Mouse (Mus musculus) stomach, postnatal 0 days (tissue): ENCODE data around the gene Sema4c. TPM values are rescaled to one million over a fixed set of nuclear protein-coding genes. Genes with fewer than 3 reads are reported as not detected.
A peak's percentile ranks its signal among the peaks of the same experiment; 100 is the strongest.

Experiments
- ATAC-seq: fragments of 200-750 bp; cut with Nextera tagmentation; 2 replicates; pipeline ENCODE4 v1.8.0; 2017; ENCODE audit not compliant: low FRiP score, low TSS enrichment
- DNase-seq: peaks from one replicate; pipeline ENCODE4 v3.0.0-alpha.2; 2016; ENCODE audit warnings: low spot score
- H3K27ac ChIP-seq: fragments of 300-500 bp; sonication (generic); replicated peaks from 2 replicates; pipeline ENCODE4 v1.5.1; 2014; ENCODE audit warnings: mild to moderate bottlenecking, control low read depth
- H3K27me3 ChIP-seq: fragments of 300-500 bp; sonication (generic); 2 replicates; pipeline ENCODE4 v1.6.1; 2014; ENCODE audit warnings: low read length; ENCODE audit not compliant: control insufficient read depth, insufficient read depth
- H3K36me3 ChIP-seq: fragments of 300-500 bp; sonication (generic); 2 replicates; pipeline ENCODE4 v1.6.1; 2014; ENCODE audit warnings: low read length, mixed read lengths; ENCODE audit not compliant: control insufficient read depth, insufficient read depth
- H3K4me1 ChIP-seq: fragments of 300-500 bp; sonication (generic); replicated peaks from 2 replicates; pipeline ENCODE4 v1.6.1; 2014; ENCODE audit warnings: antibody characterized with exemption; ENCODE audit not compliant: control insufficient read depth, insufficient read depth
- H3K4me2 ChIP-seq: fragments of 300-500 bp; sonication (generic); replicated peaks from 2 replicates; pipeline ENCODE4 v1.6.1; 2014; ENCODE audit warnings: low read depth, mild to moderate bottlenecking, control low read depth, moderate library complexity
- H3K4me3 ChIP-seq: fragments of 300-500 bp; sonication (generic); 2 replicates; pipeline ENCODE4 v1.5.1; 2014; ENCODE audit warnings: low read depth, low read length, control low read depth
- H3K9ac ChIP-seq: fragments of 300-500 bp; sonication (generic); 2 replicates; pipeline ENCODE4 v1.6.1; 2014; ENCODE audit warnings: mild to moderate bottlenecking, low read length, control low read depth, mixed read lengths
- H3K9me3 ChIP-seq: fragments of 300-500 bp; sonication (generic); 2 replicates; pipeline ENCODE4 v1.6.1; 2016; ENCODE audit warnings: low read length; ENCODE audit not compliant: control insufficient read depth
- CTCF ChIP-seq: IDR thresholded peaks from 2 replicates; pipeline ENCODE4 v1.5.1; 2016; ENCODE audit warnings: antibody characterized with exemption, low read depth, mild to moderate bottlenecking, moderate library complexity
- EP300 ChIP-seq: optimal IDR thresholded peaks from 2 replicates; pipeline ENCODE3; 2016; ENCODE audit warnings: antibody characterized with exemption
- WGBS: fragments of 180-500 bp; shearing (Covaris S2); extraction: QIAGEN DNeasy Blood & Tissue Kit; methylation state at CpG from one replicate; pipeline ENCODE4 v1.1.7; 2014; 5-methylcytosine and 5-hydroxymethylcytosine counted together
- polyA plus RNA-seq: library from polyadenylated mRNA; unstranded; fragments of >200 nt; fragmentation: Nextera tagmentation; extraction: Ambion mirVana; gene quantifications from 2 replicates; pipeline ENCODE4 v1.2.1, GENCODE M21; 2015

Sema4c gene
- polyA plus RNA-seq, 1 experiment from 2014 or later: 5.0 TPM

DNA sequence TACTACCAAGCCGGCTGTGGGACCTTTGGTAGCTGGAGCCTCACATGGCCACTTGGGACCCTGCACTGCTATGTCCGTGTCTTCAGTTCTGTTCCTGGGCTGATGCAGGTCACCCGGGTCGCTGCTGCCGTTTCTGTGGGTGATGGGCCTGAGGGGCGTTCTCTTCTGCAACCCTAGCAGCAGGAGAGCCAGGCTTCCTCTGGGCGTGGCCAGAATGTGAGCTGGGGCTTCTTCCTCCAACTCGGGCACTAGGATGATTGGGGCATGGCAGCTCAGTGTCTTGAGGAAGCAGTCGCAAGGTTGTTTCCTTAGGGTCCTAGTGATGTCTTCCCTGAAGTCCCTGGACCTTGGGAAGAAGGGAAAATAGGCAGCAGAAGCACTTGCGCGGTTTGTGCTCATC lies 38.5 kb downstream of the Sema4c start:
- H3K4me3 ChIP-seq: no peak overlapping the region
- H3K4me2 ChIP-seq: no peak overlapping the region
- H3K9ac ChIP-seq: no peak overlapping the region
- no peaks in the 10 kb centered on the region for H3K4me1 ChIP-seq
- no peak overlapping the region for H3K27ac ChIP-seq
- H3K27me3 ChIP-seq: no peaks in the 10 kb centered on the region
- ATAC-seq: no peak
- H3K36me3 ChIP-seq: peaks cover 26% of the 10 kb centered on the region
- DNase-seq: no peak
- no peaks in the 10 kb centered on the region for H3K9me3 ChIP-seq
- no peak for TF ChIP-seq CTCF
- TF ChIP-seq EP300: no peak
- WGBS: 72% methylated on average over 11 of the region's 11 CpGs

DNA sequence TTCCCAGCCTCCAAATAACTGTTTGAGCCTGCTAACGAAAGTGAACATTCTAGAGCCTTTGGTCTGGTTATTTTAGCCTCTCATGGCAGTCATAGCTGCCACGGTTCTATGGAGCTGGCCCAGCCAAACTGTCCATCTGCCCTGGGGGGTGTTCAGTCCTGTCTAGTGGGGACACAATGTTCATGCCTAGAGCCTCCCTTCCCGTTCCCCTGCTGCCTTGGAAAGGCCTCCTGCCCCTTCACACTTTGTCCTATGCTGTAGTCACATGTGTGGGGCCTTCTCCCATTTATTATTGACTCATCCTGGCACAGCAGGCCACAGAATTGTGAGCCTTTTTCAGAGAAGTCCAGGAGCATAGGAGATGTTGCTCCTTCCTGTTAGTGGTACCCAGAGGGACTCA lies 39.9 kb downstream of the Sema4c start:
- no peak for ATAC-seq
- no peak overlapping the region for H3K4me2 ChIP-seq
- H3K9ac ChIP-seq: no peak overlapping the region
- peaks cover 26% of the 10 kb centered on the region for H3K36me3 ChIP-seq
- DNase-seq: no peak
- TF ChIP-seq CTCF: no peak
- TF ChIP-seq EP300: no peak
- 0 out of 2 replicates have a peak, but pooled peaks cover 2% of the 10 kb centered on the region for H3K4me1 ChIP-seq
- no peak overlapping the region for H3K27ac ChIP-seq
- no peaks in the 10 kb centered on the region for H3K27me3 ChIP-seq
- 76% methylated on average over 3 of the region's 3 CpGs for WGBS
- no peaks in the 10 kb centered on the region for H3K9me3 ChIP-seq
- no peak overlapping the region for H3K4me3 ChIP-seq

DNA sequence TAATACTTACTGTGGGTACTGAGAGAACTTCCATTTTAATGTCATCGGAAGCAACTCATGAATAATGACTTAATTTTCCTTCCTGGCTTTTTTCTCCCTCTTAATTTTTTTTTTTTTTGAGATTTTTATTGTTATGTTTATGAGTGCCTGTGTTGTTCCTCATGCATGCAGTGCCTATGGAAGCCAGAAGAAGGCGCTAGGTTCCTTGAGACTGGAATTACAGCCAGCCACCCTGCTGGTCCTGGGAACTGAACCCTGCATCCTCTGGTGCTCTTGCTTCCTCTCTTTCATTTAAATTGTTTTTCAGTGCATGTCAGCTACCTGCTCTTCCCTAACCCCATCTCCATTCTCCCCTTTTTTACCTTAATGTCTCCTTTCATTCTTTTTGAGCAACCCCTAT lies 44.4 kb downstream of the Sema4c start:
- H3K27ac ChIP-seq: no peak overlapping the region
- ATAC-seq (no peak), DNase-seq (peak; percentile 45)
- TF ChIP-seq EP300: no peak
- peak; percentile 69 for TF ChIP-seq CTCF
- H3K4me3 ChIP-seq: no peak overlapping the region; the same call in 1 of the 2 replicates
- no peaks in the 10 kb centered on the region for H3K27me3 ChIP-seq
- no peak overlapping the region for H3K9ac ChIP-seq
- H3K4me2 ChIP-seq: peak overlapping the region; percentile 96
- H3K9me3 ChIP-seq: no peaks in the 10 kb centered on the region
- H3K36me3 ChIP-seq: peaks cover 5% of the 10 kb centered on the region; the same call in 1 of the 2 replicates
- H3K4me1 ChIP-seq: peaks cover 2% of the 10 kb centered on the region; the same call in 1 of the 2 replicates
- WGBS: 62% methylated on average over 2 of the region's 2 CpGs

DNA sequence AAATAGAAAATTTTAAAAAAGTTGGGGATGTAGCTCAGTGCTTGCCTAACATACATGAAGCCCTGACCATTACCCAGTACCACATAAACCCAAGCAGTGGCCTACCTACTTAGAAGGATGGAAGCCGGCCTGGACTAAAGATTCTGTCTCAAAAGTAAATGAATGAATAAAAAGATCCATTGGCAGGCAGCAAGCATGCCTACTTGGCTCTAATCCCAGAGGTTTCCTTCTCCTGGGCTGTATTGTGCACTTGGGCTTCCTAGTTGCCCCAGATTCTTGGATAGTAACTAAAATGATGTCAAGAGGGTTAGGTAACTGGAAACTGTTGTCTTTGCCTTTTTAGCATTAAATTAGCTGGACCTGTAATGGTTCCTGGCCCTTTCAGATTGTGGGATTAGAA lies 44.8 kb downstream of the Sema4c start:
- H3K4me2 ChIP-seq: peak overlapping the region; percentile 96
- ATAC-seq (no peak), DNase-seq (no peak)
- H3K27ac ChIP-seq: no peak overlapping the region
- peaks cover 5% of the 10 kb centered on the region; the same call in 1 of the 2 replicates for H3K36me3 ChIP-seq
- no peak for TF ChIP-seq EP300
- no peak for TF ChIP-seq CTCF
- peak overlapping the region; percentile 98 for H3K4me3 ChIP-seq
- no peaks in the 10 kb centered on the region for H3K27me3 ChIP-seq
- peak overlapping the region; percentile 96 for H3K9ac ChIP-seq
- peaks cover 2% of the 10 kb centered on the region; the same call in 1 of the 2 replicates for H3K4me1 ChIP-seq
- WGBS: 4% methylated on average over 1 of the region's 1 CpGs
- H3K9me3 ChIP-seq: no peaks in the 10 kb centered on the region

DNA sequence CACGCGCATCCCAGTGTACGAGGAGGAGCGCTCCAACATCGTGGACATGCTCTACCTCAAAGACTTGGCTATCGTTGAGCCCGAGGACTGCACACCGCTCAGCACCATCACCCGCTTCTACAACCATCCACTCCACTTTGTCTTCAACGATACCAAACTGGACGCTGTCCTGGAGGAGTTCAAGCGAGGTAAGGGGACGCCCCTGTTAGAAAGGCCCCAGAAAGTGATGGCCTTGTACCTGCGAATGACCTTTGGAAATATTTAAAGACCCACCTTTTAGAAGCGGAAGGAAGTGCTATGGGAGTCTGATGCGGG lies 45.2 kb downstream of the Sema4c start:
- H3K9me3 ChIP-seq: no peaks in the 10 kb centered on the region
- TF ChIP-seq EP300 (no peak), CTCF (no peak)
- peak overlapping the region; percentile 98 for H3K4me3 ChIP-seq
- H3K36me3 ChIP-seq: peaks cover 4% of the 10 kb centered on the region; the same call in 1 of the 2 replicates
- ATAC-seq: no peak
- peak overlapping the region; percentile 96 for H3K4me2 ChIP-seq
- H3K27me3 ChIP-seq: no peaks in the 10 kb centered on the region
- H3K9ac ChIP-seq: peak overlapping the region; percentile 96
- H3K4me1 ChIP-seq: peaks cover 2% of the 10 kb centered on the region; the same call in 1 of the 2 replicates
- H3K27ac ChIP-seq: no peak overlapping the region; the same call in 1 of the 2 replicates
- no peak for DNase-seq
- WGBS: 3% methylated on average over 16 of the region's 16 CpGs

DNA sequence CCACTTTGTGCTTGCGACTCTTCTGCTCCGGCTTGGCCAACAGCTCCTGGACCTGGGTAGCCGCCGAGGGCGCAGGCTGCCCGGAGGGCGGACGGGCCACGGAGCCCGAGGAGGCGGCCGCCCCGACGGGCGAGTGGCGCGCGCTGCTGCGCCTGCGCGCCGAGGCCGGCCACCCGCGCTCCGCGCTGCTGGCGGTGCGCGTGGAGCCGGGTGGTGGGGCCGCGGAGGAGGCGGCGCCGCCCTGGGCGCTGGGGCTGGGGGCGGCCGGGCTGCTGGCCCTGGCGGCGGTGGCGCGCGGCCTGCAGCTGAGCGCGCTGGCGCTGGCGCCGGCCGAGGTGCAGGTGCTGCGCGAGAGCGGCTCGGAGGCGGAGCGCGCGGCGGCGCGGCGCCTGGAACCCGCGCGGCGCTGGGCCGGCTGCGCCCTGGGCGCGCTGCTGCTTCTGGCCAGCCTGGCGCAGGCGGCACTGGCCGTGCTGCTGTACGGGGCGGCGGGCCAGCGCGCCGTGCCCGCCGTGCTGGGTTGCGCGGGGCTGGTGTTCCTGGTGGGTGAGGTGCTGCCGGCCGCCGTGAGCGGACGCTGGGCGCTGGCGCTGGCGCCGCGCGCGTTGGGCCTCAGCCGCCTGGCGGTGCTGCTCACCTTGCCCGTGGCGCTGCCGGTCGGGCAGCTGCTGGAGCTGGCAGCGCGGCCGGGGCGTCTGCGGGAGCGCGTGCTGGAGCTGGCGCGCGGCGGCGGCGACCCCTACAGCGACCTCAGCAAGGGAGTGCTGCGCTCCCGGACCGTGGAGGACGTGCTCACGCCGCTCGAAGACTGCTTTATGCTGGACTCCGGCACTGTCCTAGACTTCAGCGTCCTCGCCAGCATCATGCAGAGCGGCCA lies 45.8 kb downstream of the Sema4c start:
- WGBS: under 1% methylated on average over 64 of the region's 126 CpGs
- Histone ChIP-seq H3K4me3 (peak overlapping the region; percentile 98), H3K27me3 (no peaks in the 10 kb centered on the region), H3K4me1 (peaks cover 2% of the 10 kb centered on the region; the same call in 1 of the 2 replicates), H3K9ac (peak overlapping the region; percentile 96), H3K36me3 (no peaks in the 10 kb centered on the region), H3K27ac (peak overlapping the region; percentile 98), H3K9me3 (no peaks in the 10 kb centered on the region), H3K4me2 (peak overlapping the region; percentile 96)
- peak; percentile 71 for DNase-seq
- ATAC-seq: peak; percentile 59
- TF ChIP-seq CTCF: peak; percentile 23; the same call in 1 of the 2 replicates
- no peak for TF ChIP-seq EP300
